Mouse (Mus musculus): Measurements from ENCODE around the gene Adra1d.

The Adra1d gene

DNA sequence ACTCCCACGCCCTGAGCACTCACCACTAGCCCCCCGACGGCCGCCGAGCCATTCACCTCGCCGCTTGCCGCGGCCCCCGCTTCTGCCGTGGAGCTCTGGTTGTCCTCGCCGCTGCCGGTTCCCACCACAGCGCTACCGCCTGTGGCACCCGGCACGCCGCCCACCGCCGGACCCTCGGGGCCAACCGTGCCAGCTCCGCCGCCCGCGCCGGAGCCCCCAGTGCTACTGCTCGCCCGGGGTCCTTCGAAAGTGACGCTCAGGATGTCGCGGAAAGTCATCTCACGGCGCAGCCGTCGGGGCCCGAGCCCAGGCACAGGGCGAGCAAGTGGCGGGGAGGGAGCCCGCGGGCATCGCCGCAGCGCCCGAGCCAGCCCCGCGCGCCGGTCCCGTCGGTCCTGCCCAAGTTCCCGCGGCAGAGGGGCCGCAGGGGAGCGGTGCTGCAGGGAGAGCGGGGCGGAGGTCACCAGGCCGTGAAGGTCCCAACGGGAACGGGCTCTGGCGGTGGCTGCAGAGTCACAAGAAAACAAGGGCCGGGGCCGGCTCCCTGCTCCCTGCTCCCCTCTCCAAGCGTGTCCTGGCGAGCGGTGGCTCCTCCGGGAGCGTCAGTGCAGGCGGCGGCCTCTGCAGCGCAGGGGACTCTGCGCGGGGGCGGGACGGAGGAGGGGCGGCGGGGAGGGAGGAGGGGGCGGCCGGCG is at the start of gene Adra1d:
Gene Adra1d, minus strand, starts transcription at position 393 of the 695 bp plus-strand sequence.
- DNase-seq (ENCODE audit: low spot score): peak; percentile 57

DNA sequence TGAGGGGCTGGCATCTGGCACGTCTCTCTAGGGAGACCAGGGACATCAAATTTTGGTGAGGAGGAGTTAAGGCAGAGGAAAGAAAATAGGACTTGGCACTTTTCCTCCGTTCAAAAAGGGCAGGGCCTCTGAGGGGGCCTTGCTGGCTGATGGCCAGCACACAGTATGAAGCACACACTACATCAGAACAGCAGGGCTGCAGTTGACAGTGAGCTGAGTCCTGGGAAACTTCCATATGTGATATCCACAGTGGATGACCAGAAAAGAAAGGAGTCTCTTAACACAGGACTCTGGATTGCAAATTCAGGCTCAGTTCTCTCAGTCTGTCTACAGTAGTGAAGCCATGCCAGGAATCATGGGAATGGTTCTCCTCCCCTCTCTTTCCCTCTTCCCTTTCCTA is 39.8 kb upstream of the Adra1d start:
- DNase-seq (ENCODE audit: low spot score): no peak

DNA sequence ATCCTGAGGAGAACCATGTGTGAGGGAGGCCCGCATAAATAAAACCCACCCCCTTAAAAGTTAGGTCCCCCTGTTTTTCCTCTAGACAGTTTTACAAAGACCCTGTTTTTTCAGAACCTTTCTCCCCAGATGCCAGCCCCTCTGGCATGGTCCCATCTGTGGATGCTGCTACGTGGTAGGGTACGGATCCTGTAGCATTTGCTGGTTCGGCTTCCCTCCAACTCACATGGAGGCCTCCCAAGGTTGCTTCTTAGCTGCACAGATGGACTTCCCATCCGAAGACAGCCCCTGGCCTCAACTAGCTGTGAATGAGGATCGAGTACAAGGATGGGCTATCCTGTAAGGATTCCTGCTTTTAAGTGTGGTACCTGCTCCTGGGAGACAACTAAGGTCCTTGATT is 32.8 kb upstream of the Adra1d start:
- no peak for DNase-seq (ENCODE audit: low spot score)

DNA sequence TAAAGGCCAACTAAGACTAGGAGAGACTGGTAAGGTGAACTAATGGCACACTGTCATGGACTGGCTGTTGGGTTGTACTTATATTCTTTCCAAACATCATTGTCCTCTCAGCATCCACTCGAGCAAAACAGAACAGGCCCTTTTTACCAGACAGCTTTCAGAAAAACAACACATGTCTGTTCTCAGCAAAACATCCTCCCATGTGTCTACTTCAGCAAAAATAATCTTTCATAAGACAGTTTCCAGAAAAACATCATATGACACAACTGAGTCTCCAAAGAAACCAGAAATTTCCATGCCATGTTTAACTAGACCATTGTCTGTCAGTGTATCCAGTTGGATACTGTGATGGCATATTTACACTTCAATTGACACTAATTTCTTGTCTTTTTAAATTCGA is 25.4 kb upstream of the Adra1d start:
- no peak for DNase-seq (ENCODE audit: low spot score)

DNA sequence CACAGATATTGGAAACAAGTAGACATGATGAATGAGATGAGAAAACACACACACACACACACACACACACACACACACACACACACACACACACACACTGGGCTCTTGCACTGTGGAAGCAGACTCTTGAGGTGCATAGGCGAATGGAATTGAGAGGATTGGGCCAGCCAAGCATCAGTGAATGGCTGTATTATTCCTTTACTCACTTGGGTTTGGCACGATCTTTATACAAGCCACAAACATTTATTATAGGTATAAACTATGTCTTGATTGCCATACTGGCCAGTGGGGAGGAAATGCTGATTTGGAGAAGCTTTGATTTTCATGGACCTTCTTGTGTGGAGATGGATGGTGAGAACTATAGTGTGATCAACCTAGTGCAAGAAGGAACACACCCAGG is 19.4 kb upstream of the Adra1d start:
- DNase-seq (ENCODE audit: low spot score): no peak

DNA sequence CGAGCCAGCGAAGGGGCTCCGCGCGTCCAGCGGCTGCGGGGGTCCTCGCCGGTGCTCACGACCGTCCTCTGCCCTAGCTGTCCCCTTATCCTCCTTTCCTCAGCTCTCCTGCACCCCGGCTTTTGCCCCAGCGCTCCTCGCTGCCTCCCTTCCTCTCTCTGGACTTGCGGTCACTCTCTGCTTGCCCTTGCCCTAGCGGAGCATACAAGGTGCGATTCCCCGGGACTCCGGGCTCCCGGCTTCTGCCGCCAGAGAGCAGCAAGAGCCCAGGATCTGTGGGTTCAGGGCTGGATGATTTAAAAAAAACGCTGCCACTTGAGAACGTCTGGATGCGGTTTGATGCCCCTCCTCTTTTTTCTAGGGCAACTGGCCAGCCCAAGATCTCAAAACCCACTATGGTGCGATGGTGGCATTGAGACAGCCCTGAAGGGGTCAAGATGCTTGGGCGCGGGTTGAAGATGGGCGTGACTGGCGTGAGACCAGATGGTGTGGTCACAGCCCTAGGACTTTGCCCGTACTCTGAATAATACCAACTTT is 571 bp upstream of the Adra1d start:
- DNase-seq (ENCODE audit: low spot score): peak; percentile 84

DNA sequence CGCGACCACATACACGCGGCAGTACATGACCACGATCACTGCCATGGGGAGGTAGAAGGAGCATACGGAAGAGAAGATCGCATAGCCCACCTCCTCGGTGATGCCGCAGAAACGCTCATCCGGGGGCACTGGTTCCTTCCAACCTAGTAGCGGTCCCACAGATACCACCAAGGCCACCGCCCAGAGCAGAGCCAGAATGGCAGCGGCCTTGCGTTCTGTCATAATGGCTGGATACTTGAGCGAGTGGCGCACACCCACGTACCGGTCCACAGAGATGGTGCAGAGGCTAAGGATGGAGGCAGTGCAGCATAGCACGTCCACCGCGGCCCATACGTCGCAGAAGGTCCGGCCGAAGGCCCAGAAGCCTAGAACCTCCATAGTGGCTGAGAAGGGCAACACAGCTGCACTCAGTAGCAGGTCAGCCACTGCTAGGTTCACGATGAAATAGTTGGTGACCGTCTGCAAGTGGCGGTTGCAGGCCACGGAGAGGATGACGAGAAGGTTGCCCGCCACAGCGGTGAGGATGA is 676 bp downstream of the Adra1d start:
- peak; percentile 4 for DNase-seq (ENCODE audit: low spot score)

DNA sequence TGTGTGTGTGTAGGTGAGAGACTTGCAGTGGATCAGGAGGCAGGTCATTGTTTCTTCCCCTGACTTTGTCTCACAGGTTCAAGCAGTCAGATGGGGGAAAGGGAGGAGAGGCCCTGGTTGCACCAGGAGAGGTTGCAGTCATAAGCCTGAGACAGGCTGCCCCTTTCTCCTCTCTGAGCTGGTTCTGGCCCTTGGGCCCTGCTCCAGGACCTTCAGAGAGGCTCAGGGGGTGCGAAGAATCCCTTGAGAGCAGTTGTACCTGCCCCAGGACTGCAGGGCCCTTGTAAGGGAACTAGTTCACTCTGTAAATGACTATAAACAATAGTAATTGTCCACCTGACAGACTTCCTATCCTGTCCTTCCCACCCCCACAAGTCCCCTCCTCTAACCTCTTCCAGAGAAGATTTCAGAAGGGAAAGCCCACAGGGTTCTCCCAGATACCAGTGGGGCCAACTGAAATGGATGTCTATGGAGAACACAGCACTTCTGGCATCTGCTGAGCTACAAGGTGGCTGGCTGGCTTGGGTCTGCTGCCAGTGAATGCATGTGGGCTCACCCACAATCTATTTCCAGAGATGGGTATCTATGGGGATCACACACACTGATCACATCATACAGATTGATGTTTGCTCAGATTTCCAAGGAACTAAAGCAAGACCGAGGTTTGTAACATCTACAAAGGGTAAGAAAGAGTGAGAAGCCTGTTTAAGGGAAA is 1.7 kb downstream of the Adra1d start:
- no peak for DNase-seq (ENCODE audit: low spot score)

DNA sequence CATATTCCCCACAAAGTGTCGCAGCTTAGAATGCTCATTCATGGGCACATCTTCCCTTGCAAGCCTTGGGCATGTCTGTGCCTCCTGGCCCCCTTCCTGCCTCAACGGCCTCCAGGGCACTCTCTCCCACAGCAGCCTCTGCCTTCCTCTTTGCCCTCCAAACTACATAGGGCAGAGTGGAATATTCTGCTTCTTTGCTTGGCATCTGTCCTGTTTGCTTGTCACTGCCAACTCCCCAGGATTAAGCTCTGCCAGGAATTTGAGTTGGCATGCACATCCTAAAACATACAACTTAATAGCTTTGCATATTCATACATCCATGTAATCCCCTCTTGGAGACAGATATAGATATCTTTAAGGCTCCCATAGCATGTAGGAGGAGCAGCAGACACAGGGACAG is 4.2 kb downstream of the Adra1d start:
- no peak for DNase-seq (ENCODE audit: low spot score)

DNA sequence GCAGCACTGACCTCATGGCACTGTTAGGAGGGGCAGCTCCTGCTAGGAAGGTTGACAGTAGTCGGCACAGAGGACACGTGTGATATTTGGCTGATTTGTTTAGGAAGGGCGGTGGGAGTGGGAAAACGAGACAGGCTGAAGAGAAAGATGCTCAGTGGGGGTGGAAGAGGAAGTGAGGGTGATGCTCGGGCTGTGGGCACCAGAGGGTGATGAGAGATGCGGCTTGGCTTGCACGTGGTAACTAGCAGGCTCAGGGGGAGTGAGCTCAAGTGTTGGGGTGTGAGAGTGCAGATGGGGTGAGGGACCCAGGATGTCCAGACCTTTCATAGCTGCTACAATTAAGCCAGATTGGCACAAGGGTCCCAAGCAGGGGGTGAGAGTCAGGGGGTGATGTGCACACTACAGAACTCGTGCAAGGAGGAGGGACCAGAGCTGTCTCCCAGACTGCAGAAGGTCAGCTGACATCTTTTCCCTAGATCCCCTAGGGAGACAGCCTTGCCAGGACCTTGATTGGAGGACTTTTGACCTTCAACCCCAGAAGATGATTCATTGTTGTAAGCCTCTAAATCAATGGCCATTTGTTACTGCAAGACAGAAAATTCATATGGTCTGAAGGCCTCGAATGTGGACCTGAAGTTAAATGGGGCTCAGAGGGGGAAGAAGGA is 9.2 kb downstream of the Adra1d start:
- DNase-seq (ENCODE audit: low spot score): no peak

DNA sequence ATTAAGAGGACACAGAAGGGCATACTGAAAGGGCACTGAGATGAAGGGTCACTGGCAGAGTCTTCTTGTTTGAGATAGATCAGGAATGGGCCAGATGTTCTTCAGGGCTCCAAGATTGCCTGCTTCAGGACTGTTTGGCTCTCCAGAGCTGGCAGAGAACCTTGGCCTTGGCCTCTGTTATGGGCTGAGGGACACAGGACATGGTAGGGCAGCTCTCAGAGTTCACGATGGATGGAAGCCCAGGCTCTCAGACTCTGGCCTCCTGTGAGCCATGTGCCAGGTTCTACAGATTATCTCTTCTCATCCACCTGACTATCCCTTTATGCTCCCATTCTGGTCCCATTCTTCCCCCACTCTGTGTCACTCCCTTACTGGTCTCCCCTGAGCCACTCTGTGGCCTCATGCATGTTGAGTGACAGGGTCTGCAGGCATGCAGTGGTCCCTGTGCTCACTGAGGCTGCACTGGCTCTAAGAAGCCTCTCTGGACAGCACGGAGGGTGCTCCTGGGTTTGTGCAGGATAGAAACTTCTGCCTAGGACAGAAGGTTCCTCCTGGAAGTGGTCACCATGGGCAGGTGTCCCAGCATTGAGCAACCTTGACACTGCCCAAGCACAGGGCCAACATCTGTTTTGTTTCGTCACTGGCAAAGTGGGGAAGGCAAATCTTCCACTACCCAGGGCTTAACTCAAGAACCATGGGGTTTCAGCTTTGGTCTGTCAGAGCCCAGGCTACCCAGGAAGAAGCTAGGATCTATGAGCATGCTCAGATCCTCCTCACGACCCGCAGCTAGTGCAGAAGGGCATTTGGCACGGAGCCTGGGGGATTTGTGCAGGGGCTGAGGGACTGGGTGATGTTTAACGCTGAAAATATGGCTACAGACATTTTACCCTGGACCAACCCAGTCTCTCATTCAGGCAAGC is 10.1 kb downstream of the Adra1d start:
- DNase-seq (ENCODE audit: low spot score): no peak

DNA sequence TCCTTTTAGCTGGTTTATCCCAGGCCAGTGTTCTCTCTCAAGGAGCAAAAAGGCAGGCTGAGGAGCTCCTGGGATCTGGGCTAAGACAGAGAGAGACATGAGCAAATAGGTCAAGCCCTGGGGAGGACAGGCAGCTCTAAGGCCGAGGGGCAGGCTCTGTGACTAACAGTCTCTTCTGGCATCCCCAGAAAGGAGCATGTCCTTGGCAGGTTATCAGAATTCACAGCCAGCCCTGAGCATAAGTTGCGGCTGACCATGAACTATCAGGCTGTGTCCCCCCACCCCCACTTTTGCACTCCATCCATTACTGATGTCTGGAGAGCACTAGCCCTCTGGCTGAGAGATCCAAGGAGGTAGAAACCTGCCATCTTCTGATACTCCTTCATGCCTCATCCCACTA is 11.2 kb downstream of the Adra1d start:
- DNase-seq (ENCODE audit: low spot score): no peak

DNA sequence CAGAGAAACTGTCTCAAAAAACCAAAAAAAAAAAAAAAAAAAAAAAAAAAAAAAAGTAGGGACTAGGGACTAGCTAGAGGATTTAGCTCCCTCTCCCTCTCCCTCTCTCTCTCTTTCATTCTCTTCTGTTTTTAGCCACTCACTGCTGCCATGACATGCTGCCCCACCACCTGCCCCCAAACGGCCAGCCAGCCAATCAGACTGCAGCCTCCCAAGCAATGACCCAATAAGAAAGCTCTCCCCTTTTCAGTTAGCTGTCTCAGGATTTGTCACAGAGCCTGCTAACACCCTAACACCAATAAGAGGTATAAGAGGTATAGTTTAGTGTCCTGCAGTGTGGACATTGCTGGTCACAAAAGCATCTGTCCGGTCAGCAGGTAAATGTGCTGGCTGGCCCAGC is 11.6 kb downstream of the Adra1d start:
- DNase-seq (ENCODE audit: low spot score): no peak

DNA sequence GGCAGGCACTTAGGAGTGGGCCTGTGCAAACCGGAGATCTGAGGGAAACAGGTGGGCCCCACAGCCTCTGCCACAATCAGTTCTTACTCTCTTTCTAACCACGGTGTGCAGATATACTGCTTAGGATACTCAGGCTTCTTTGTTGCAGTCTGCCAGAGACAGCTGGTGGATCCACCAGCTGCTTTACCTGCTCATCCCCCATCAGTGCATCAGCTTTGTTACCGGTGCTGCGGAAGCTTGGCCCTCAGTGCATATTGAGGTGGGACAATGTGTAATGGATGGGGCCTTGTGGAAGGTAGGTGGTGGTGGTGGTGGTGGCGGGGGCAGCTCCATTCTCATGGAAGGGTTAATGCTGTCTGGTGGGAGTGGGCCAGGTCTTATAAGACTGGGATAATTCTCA is 13.0 kb downstream of the Adra1d start:
- DNase-seq (ENCODE audit: low spot score): no peak

DNA sequence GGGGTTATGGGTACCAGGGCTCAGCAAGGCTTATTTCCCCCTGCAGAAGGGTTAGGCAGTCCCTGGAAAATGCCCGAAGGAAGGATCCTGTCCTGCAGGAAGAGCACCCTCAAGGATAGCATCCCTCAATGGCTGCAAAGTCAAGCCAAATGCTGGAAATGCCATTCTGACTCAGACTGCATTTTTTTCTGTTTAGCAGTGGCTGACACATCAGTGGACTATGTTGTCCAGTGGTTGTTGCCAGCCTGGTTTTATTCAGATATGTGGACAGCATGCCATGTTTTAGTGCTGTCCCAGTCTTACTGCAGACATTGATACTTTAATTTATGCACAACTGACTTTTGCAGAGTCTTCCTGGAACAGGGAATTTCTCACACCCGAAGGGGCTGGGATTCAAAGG is 13.8 kb downstream of the Adra1d start:
- DNase-seq (ENCODE audit: low spot score): no peak

DNA sequence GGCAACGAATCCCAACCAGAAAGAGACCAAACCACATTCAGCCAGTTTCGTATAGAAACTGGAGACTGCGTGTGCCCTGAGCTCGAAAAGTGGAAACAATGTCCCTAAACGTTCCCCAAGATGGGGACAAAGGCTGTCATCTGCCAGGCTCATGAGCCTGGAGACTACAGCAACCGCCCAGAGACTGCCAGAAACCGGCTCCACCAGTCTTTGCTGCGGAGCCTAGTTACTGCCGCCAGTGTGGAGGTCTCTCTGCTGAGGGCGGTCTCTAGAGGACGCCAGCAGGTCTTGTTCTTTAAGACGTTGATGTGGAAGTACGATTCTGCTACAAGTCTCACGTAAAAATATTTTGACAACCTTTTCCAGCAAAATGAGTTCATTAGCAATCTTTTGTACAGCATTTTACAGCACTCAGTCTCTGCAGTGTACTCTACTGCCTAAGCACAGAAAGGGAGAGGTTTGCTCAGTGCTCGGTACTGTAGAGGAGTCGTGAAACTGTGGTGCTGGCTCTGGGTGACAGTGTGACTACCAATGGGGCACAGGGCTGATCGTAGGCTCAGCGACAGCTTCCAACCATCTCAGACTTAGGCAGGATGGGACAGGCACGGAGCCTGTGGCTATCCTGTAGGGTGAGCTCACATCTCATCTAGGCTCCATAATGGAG is 15.2 kb downstream of the Adra1d start:
- peak; percentile 62 for DNase-seq (ENCODE audit: low spot score)

DNA sequence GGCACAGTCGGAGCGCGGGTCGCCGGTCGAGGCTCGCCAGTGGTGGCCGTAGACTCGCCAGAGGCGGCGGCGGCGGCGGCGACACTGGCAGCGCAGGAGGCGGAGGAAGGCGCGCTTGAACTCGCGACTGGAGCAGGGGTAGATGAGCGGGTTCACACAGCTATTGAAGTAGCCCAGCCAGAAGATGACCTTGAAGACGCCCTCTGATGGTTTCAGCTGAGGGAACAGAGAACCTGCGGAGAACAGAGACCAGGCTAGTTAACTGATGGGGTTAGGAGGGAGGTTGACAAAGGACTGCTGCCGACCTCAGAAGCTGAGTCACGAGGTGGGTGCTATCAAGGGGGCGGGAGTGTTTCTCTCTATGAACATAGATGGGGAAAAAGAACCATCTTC is 15.8 kb downstream of the Adra1d start:
- DNase-seq (ENCODE audit: low spot score): peak; percentile 35

DNA sequence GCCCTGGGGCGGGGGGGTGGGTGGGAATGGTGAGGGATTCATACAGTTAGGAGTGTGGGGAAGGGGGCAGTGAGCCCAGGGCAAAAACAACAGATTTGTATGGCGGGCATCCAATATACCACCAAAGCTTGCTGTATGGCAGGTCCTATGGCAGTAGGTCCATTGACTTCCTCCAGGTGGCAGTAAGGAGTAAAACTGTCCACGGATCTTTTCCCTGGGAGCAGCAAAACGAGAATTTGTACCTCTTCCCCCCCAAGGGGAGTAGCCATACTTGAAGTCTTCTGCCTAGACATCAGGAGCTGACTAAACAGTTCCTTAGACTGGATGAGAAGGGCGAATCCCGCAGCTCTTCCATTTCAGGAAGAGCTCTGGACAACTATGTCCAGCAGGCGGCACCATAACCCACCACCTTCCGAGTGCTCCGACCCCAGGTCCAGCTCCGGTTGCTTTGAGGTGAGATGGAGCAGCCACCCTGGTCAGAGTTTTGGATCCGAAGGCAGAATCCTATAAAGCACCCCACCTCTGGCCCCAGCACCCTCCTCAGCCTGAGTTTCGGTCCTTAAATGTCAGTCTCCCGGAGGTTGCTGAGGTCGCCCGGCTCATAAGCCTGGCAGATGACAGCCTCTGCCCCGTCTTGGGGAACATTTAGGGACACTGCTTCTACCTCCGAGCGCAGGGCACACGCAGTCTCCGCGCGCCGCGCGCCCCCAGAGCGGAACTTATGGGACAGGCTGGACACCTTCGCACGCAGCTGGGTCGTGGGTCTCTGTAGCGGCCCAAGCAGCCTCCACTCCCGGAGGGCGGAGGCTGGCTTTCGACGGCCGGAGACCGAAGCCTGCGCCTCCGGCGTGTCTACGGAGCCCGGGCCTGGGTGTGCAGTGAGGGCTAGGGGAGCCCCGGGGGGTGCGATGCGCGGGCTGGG is 16.4 kb downstream of the Adra1d start:
- peak; percentile 82 for DNase-seq (ENCODE audit: low spot score)

DNA sequence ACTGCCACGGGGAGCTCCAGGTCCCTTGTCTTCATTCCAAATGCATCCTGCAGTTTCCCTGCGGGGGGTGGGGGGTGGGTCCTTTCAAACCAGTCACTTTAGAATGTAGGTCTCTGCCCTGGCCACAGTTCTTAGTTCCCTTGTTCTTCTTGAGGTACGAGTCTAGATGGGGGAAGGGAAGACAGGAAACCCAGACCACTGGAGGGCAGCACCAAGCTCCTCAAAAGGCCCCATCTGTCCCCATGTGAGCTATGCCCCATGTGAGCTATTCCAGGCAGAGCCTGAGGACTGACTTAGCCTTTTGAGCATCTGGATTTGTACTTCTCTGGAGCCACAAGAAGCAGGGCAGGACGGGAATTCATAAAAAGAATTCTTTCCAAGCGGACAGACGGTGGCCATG is 19.6 kb downstream of the Adra1d start:
- peak; percentile 36 for DNase-seq (ENCODE audit: low spot score)

DNA sequence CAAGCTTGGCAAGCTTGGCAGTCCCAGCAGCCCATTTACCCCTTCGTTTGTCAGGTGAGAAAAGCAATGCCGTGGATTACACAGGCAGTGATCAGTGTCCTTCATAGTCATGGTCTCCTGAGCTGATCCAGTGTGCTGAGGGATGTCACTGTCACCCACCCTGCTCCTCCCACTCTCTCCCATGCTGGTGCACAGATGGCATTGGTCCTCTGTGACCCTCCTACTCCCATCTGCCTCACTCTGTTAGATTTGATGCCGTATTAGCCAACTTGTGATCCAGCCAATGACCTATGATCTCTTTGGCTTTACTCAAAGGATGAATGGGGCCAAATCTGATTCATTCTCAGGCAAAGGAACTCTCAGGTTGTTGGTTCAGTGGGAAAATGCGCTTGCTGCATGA is 20.4 kb downstream of the Adra1d start:
- DNase-seq (ENCODE audit: low spot score): no peak

All from embryo, embryonic 10.5 days (tissue).